Mouse (Mus musculus): ENCODE measurements around the gene Nmrk2. TPM values are rescaled to one million over a fixed set of nuclear protein-coding genes. Genes with fewer than 3 reads are reported as not detected.
A peak's percentile ranks its signal among the peaks of the same experiment; 100 is the strongest.
"Not testable (repeated sequence)": the region's sequence is repeated elsewhere in the genome, so short reads cannot be mapped to it uniquely, and the experiment has no call there.

Nmrk2 gene
- polyA plus RNA-seq, 1 experiment from 2014 or later, result not detected

GRCm38 (mm10) chr10:81179451-81180342 is 22.2 kb downstream of the Nmrk2 start:
- H3K36me3 ChIP-seq, result peaks cover 60% of the 10 kb centered on the region
- no peaks in the 10 kb centered on the region for H3K9me3 ChIP-seq
- peaks cover 78% of the 10 kb centered on the region for H3K4me1 ChIP-seq (replicated peaks)
- H3K4me2 ChIP-seq, result no peak overlapping the region
- ATAC-seq (ENCODE audit: low read depth), result no peak
- WGBS, result 91% methylated on average over 32 of the region's 32 CpGs
- H3K4me3 ChIP-seq, result no peak overlapping the region
- H3K27ac ChIP-seq (replicated peaks), result no peak overlapping the region; the same call in none of the 2 replicates
- no peaks in the 10 kb centered on the region for H3K27me3 ChIP-seq
- H3K9ac ChIP-seq, result no peak overlapping the region

- H3K9ac ChIP-seq, result no peak overlapping the region
- 0 out of 2 replicates have a peak overlapping the region, but pooled peaks have one; percentile 91 for H3K4me3 ChIP-seq
- no peak overlapping the region for H3K4me2 ChIP-seq
- no peak for ATAC-seq (ENCODE audit: low read depth)
- peaks cover 78% of the 10 kb centered on the region for H3K4me1 ChIP-seq (replicated peaks)
- no peak overlapping the region for H3K27ac ChIP-seq (replicated peaks)
- WGBS, result 96% methylated on average over 11 of the region's 11 CpGs
- no peaks in the 10 kb centered on the region for H3K27me3 ChIP-seq
- H3K9me3 ChIP-seq, result no peaks in the 10 kb centered on the region
- peaks cover 53% of the 10 kb centered on the region for H3K36me3 ChIP-seq
Measured at GRCm38 (mm10) chr10:81178927-81179326, 22.9 kb downstream of the Nmrk2 start.

- Histone ChIP-seq H3K36me3 (peaks cover 53% of the 10 kb centered on the region), H3K27ac (replicated peaks) (no peak overlapping the region), H3K27me3 (no peaks in the 10 kb centered on the region), H3K9ac (peak overlapping the region; percentile 97), H3K9me3 (no peaks in the 10 kb centered on the region), H3K4me3 (peak overlapping the region; percentile 91), H3K4me2 (peak overlapping the region; percentile 98), H3K4me1 (replicated peaks) (peaks cover 80% of the 10 kb centered on the region)
- ATAC-seq (ENCODE audit: low read depth), result no peak
- WGBS, result 69% methylated on average over 14 of the region's 14 CpGs
Measured at GRCm38 (mm10) chr10:81177958-81178712, 23.7 kb downstream of the Nmrk2 start.

- 14% methylated on average over 16 of the region's 16 CpGs for WGBS
- H3K27ac ChIP-seq (replicated peaks), result peak overlapping the region; percentile 92
- peaks cover 86% of the 10 kb centered on the region for H3K4me1 ChIP-seq (replicated peaks)
- no peak for ATAC-seq (ENCODE audit: low read depth)
- H3K9ac ChIP-seq, result peak overlapping the region; percentile 97
- H3K27me3 ChIP-seq, result no peaks in the 10 kb centered on the region
- peak overlapping the region; percentile 98 for H3K4me2 ChIP-seq
- peak overlapping the region; percentile 91 for H3K4me3 ChIP-seq
- no peaks in the 10 kb centered on the region for H3K9me3 ChIP-seq
- peaks cover 53% of the 10 kb centered on the region for H3K36me3 ChIP-seq
Measured at GRCm38 (mm10) chr10:81177491-81177925, 24.3 kb downstream of the Nmrk2 start.

GRCm38 (mm10) chr10:81176466-81177271 is 25.2 kb downstream of the Nmrk2 start, which contains the start of gene Eef2:
Gene Eef2, plus strand, starts transcription at chr10:81176631.
- peaks cover 78% of the 10 kb centered on the region for H3K4me1 ChIP-seq (replicated peaks)
- peak within 1 kb of the TSS; percentile 98 for H3K4me2 ChIP-seq
- no peaks in the 10 kb centered on the region for H3K9me3 ChIP-seq
- peak within 1 kb of the TSS; percentile 97 for H3K27ac ChIP-seq (replicated peaks)
- no peaks in the 10 kb centered on the region for H3K27me3 ChIP-seq
- peak within 1 kb of the TSS; percentile 91 for H3K4me3 ChIP-seq
- under 1% methylated on average over 77 of the region's 77 CpGs for WGBS
- H3K9ac ChIP-seq, result peak within 1 kb of the TSS; percentile 97
- ATAC-seq (ENCODE audit: low read depth), result peak; percentile 70
- peaks cover 45% of the 10 kb centered on the region for H3K36me3 ChIP-seq

GRCm38 (mm10) chr10:81175936-81176465 is 25.9 kb downstream of the Nmrk2 start:
- Histone ChIP-seq H3K4me2 (peak overlapping the region; percentile 58), H3K36me3 (peaks cover 38% of the 10 kb centered on the region), H3K4me1 (replicated peaks) (peaks cover 71% of the 10 kb centered on the region), H3K4me3 (peak overlapping the region; percentile 91), H3K9me3 (no peaks in the 10 kb centered on the region), H3K27ac (replicated peaks) (peak overlapping the region; percentile 97), H3K9ac (peak overlapping the region; percentile 59), H3K27me3 (no peaks in the 10 kb centered on the region)
- 7% methylated on average over 13 of the region's 13 CpGs for WGBS
- no peak for ATAC-seq (ENCODE audit: low read depth)

GRCm38 (mm10) chr10:81175345-81175701 is 26.5 kb downstream of the Nmrk2 start:
- ATAC-seq (ENCODE audit: low read depth); H3K9me3 ChIP-seq; H3K27me3 ChIP-seq: not testable (repeated sequence)
- Histone ChIP-seq H3K36me3 (peaks cover 32% of the 10 kb centered on the region), H3K4me2 (peak overlapping the region; percentile 71), H3K4me1 (replicated peaks) (peaks cover 66% of the 10 kb centered on the region), H3K27ac (replicated peaks) (peak overlapping the region; percentile 97), H3K4me3 (peak overlapping the region; percentile 37; the same call in 1 of the 2 replicates), H3K9ac (peak overlapping the region; percentile 75)
- 10% methylated on average over 4 of the region's 4 CpGs for WGBS

- peak overlapping the region; percentile 75 for H3K9ac ChIP-seq
- peaks cover 26% of the 10 kb centered on the region for H3K36me3 ChIP-seq
- no peaks in the 10 kb centered on the region for H3K27me3 ChIP-seq
- WGBS, result 2% methylated on average over 29 of the region's 29 CpGs
- peaks cover 61% of the 10 kb centered on the region for H3K4me1 ChIP-seq (replicated peaks)
- peak; percentile 68 for ATAC-seq (ENCODE audit: low read depth)
- peak overlapping the region; percentile 97 for H3K27ac ChIP-seq (replicated peaks)
- H3K4me3 ChIP-seq, result peak overlapping the region; percentile 37
- no peaks in the 10 kb centered on the region for H3K9me3 ChIP-seq
- H3K4me2 ChIP-seq, result peak overlapping the region; percentile 71
Measured at GRCm38 (mm10) chr10:81174617-81175344, 27.1 kb downstream of the Nmrk2 start.

- WGBS, result 3% methylated on average over 21 of the region's 21 CpGs
- H3K4me1 ChIP-seq (replicated peaks), result peaks cover 51% of the 10 kb centered on the region
- ATAC-seq (ENCODE audit: low read depth), result no peak
Measured at GRCm38 (mm10) chr10:81173132-81173531, 28.7 kb downstream of the Nmrk2 start.

GRCm38 (mm10) chr10:81169411-81169900 is 32.4 kb downstream of the Nmrk2 start:
- Histone ChIP-seq H3K4me1 (replicated peaks) (peaks cover 50% of the 10 kb centered on the region), H3K27ac (replicated peaks) (peak overlapping the region; percentile 64; the same call in 1 of the 2 replicates), H3K9ac (0 out of 2 replicates have a peak overlapping the region, but pooled peaks have one; percentile 34), H3K4me2 (peak overlapping the region; percentile 68; the same call in 1 of the 2 replicates)
- not testable (repeated sequence) for ATAC-seq (ENCODE audit: low read depth); H3K4me3 ChIP-seq; H3K9me3 ChIP-seq; H3K36me3 ChIP-seq; H3K27me3 ChIP-seq
- 45% methylated on average over 6 of the region's 14 CpGs for WGBS

More at GRCm38 (mm10) chr10:81173132-81173531, 28.7 kb downstream of the Nmrk2 start:
- Histone ChIP-seq H3K9me3 (no peaks in the 10 kb centered on the region), H3K27me3 (no peaks in the 10 kb centered on the region), H3K4me3 (0 out of 2 replicates have a peak overlapping the region, but pooled peaks have one; percentile 14), H3K36me3 (peaks cover 10% of the 10 kb centered on the region), H3K27ac (replicated peaks) (peak overlapping the region; percentile 97), H3K4me2 (peak overlapping the region; percentile 49), H3K9ac (peak overlapping the region; percentile 61)

Data from neural tube, embryonic 13.5 days (tissue).